Mouse (Mus musculus): ENCODE measurements at regions not wholly inside any gene's neighbourhood (a gene's known extent, or its start where the extent isn't known, plus 50 kb on each side); places are given as distances from the start of the nearest gene placed in this dataset.
"Not testable (repeated sequence)": the region's sequence is repeated elsewhere in the genome, so short reads cannot be mapped to it uniquely, and the experiment has no call there.

DNA sequence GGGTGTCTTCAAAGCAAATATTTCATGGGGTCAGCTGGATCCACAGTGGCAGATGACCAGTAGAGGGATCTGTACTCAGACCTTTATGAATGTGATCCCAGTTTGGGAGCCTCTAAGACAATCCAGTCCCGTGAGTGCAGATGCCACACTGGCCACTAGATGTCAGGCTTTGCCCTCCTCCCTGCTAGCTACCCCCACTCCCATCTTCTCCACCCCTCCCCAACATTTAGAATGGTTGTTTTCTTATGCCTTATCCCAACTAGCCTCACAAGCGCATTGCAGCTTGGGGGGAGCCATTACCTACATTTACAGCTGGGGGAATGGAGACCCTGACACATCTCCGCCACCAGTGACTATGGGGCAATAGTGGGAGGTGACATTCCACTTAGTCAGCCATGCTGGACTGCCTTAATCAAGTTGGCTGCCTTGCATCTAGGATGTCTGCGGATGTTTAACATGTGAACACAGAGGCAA, 156.9 kb upstream of the Rxfp2 start:
- no peak overlapping the region for H3K4me3 ChIP-seq (ENCODE audit: low read depth, low read length)
- peaks cover 56% of the 10 kb centered on the region for H3K9me3 ChIP-seq (replicated peaks)
- no peak for ATAC-seq (ENCODE audit: extremely low read depth, insufficient number of reproducible peaks, low FRiP score, poor library complexity, severe bottlenecking)
- no peak for DNase-seq (ENCODE audit: low spot score)
- no peaks in the 10 kb centered on the region for H3K36me3 ChIP-seq (replicated peaks)
- no peak for TF ChIP-seq GATA1 (IDR thresholded peaks at IDR 0.05; ENCODE audit: borderline replicate concordance, low read length)
- no peak for TF ChIP-seq POLR2AphosphoS5 (IDR thresholded peaks at IDR 0.05; ENCODE audit: insufficient replicate concordance, low read depth, low read length)
- TF ChIP-seq GATA2 (IDR thresholded peaks at IDR 0.05; ENCODE audit: borderline replicate concordance, low read depth, low read length), result no peak
- TF ChIP-seq CTCF (IDR thresholded peaks at IDR 0.05; ENCODE audit: low read depth, low read length), result no peak
- TF ChIP-seq TAL1 (conservative IDR thresholded peaks at IDR 0.05; ENCODE audit: low read depth, low read length), result no peak
- H3K27me3 ChIP-seq (ENCODE audit: insufficient read depth, low read length), result no peaks in the 10 kb centered on the region
- H3K4me1 ChIP-seq (ENCODE audit: insufficient read depth, low read depth, low read length), result no peaks in the 10 kb centered on the region

DNA sequence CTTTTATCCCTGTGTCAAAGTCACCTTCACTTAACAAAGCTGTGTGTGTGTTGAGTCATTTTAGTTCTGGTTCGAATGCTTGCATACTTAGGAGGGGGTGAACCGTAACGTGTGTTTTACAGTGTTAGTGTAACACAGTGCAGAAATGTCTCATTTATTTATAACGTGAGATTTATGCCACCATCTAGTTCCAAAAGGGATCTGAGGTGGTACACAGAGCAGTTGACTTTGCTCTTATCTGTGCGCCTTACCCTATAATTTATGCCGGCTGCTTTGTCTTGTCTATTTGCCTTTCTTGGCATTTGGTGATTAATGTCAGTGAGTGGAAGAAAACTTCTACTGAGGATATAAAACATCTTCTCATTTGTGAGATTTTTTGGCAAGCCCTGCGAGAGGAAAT, 150.5 kb upstream of the Rxfp2 start:
- Histone ChIP-seq H3K36me3 (replicated peaks) (no peaks in the 10 kb centered on the region), H3K9me3 (replicated peaks) (peaks cover 56% of the 10 kb centered on the region), H3K4me1 (ENCODE audit: insufficient read depth, low read depth, low read length) (no peaks in the 10 kb centered on the region), H3K4me3 (ENCODE audit: low read depth, low read length) (no peak overlapping the region), H3K27me3 (ENCODE audit: insufficient read depth, low read length) (no peaks in the 10 kb centered on the region)
- no peak for DNase-seq (ENCODE audit: low spot score)
- TF ChIP-seq POLR2AphosphoS5 (IDR thresholded peaks at IDR 0.05; ENCODE audit: insufficient replicate concordance, low read depth, low read length) (no peak), TAL1 (conservative IDR thresholded peaks at IDR 0.05; ENCODE audit: low read depth, low read length) (no peak), GATA2 (IDR thresholded peaks at IDR 0.05; ENCODE audit: borderline replicate concordance, low read depth, low read length) (no peak), CTCF (IDR thresholded peaks at IDR 0.05; ENCODE audit: low read depth, low read length) (no peak), GATA1 (IDR thresholded peaks at IDR 0.05; ENCODE audit: borderline replicate concordance, low read length) (no peak)
- ATAC-seq (ENCODE audit: extremely low read depth, insufficient number of reproducible peaks, low FRiP score, poor library complexity, severe bottlenecking), result no peak

DNA sequence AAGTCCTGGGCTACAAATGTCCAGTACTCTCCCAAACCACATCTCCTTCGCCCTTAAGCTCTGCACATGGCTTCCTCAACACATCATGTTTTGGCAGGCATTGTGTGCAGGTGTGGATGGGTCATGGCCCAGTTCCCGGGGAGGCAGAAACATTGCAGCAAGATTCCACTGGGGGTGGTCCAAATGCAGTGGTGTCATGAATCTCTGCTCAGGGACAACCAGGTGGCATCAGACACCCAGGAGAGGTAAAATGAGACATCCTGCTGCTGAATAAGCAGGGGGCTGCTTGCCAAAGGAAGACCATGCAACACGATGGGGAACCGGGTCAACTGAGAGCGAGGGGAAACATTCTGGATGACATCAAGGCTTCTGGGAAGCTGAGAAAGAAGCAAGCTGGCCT, 149.0 kb upstream of the Rxfp2 start:
- ATAC-seq (ENCODE audit: extremely low read depth, insufficient number of reproducible peaks, low FRiP score, poor library complexity, severe bottlenecking), result no peak
- H3K4me3 ChIP-seq (ENCODE audit: low read depth, low read length), result no peak overlapping the region
- no peak for DNase-seq (ENCODE audit: low spot score)
- TF ChIP-seq CTCF (IDR thresholded peaks at IDR 0.05; ENCODE audit: low read depth, low read length) (no peak), POLR2AphosphoS5 (IDR thresholded peaks at IDR 0.05; ENCODE audit: insufficient replicate concordance, low read depth, low read length) (no peak), GATA1 (IDR thresholded peaks at IDR 0.05; ENCODE audit: borderline replicate concordance, low read length) (no peak)
- H3K36me3 ChIP-seq (replicated peaks), result no peaks in the 10 kb centered on the region
- H3K4me1 ChIP-seq (ENCODE audit: insufficient read depth, low read depth, low read length), result no peaks in the 10 kb centered on the region
- peaks cover 56% of the 10 kb centered on the region for H3K9me3 ChIP-seq (replicated peaks)
- no peaks in the 10 kb centered on the region for H3K27me3 ChIP-seq (ENCODE audit: insufficient read depth, low read length)

DNA sequence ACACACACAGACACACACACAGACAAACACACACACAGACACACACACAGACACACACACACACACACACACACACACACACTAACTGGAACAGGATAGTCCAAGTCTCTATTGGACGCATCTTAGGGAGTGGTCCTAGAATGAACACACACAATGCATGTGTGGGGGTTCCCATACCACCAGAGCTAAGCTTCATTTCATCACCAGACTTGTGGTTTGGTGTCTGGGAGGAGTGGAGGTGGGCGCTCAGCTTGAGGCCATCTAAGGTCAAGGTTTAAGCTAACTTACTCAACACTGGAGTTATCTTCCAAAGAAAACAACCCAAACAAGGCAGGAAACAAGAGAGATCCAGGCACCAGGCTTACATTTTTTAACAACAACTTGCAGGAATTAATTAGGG, 147.9 kb upstream of the Rxfp2 start:
- DNase-seq (ENCODE audit: low spot score), result no peak
- Histone ChIP-seq H3K4me1 (ENCODE audit: insufficient read depth, low read depth, low read length) (no peaks in the 10 kb centered on the region), H3K9me3 (replicated peaks) (peaks cover 59% of the 10 kb centered on the region), H3K36me3 (replicated peaks) (no peaks in the 10 kb centered on the region), H3K4me3 (ENCODE audit: low read depth, low read length) (no peak overlapping the region), H3K27me3 (ENCODE audit: insufficient read depth, low read length) (no peaks in the 10 kb centered on the region)
- no peak for TF ChIP-seq POLR2AphosphoS5 (IDR thresholded peaks at IDR 0.05; ENCODE audit: insufficient replicate concordance, low read depth, low read length)
- ATAC-seq (ENCODE audit: extremely low read depth, insufficient number of reproducible peaks, low FRiP score, poor library complexity, severe bottlenecking), result no peak

DNA sequence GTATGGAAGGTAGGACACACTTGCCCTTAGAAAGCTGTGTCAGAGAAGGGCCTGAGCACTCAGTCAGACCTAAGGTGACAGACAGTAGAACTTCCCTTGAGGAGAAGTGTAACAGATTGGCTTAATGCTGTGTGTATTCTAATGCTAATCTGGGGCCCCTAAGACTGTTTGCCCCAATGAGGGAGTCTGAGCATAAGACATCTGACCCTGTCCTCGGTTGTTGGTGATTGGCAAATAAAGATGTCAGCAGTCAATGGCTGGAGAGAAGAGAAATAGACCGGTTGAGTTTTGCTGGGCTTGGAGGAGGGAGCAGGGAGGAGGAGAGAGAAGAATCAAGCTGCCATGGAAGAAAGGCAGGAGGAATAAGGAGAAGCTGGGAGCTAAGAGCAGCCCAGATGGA, 147.0 kb upstream of the Rxfp2 start:
- Histone ChIP-seq H3K36me3 (replicated peaks) (no peaks in the 10 kb centered on the region), H3K27me3 (ENCODE audit: insufficient read depth, low read length) (no peaks in the 10 kb centered on the region), H3K4me1 (ENCODE audit: insufficient read depth, low read depth, low read length) (no peaks in the 10 kb centered on the region), H3K9me3 (replicated peaks) (peaks cover 54% of the 10 kb centered on the region), H3K4me3 (ENCODE audit: low read depth, low read length) (no peak overlapping the region)
- ATAC-seq (ENCODE audit: extremely low read depth, insufficient number of reproducible peaks, low FRiP score, poor library complexity, severe bottlenecking) (no peak), DNase-seq (ENCODE audit: low spot score) (no peak)
- TF ChIP-seq CTCF (IDR thresholded peaks at IDR 0.05; ENCODE audit: low read depth, low read length) (no peak), GATA2 (IDR thresholded peaks at IDR 0.05; ENCODE audit: borderline replicate concordance, low read depth, low read length) (no peak), POLR2AphosphoS5 (IDR thresholded peaks at IDR 0.05; ENCODE audit: insufficient replicate concordance, low read depth, low read length) (no peak), GATA1 (IDR thresholded peaks at IDR 0.05; ENCODE audit: borderline replicate concordance, low read length) (no peak), TAL1 (conservative IDR thresholded peaks at IDR 0.05; ENCODE audit: low read depth, low read length) (no peak)

DNA sequence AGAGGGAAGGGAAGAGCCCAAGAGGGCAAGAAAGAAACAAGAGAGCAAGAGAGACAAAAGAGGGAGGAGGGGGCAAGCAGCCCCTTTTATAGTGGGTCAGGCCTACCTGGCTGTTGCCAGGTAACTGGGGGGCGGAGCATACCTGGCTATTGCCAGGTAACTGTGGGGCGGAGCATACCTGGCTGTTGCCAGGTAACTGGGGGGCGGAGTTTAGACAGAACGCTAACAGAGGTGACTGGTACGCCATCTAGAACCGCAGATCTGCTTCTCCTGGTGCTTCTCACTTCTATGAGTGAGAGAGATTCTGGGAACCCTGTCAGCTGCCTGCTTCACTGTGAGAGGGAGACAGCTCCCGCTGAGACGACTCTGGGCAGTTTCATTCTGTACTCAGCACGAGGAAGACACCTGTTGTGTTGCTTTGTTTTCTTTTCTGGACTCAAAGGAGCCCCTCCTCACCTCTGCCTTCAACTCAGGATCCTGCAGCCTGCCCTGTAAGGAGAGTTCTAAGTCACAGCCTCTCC, 144.9 kb upstream of the Rxfp2 start:
- DNase-seq (ENCODE audit: low spot score), result no peak
- peaks cover 50% of the 10 kb centered on the region for H3K9me3 ChIP-seq (replicated peaks)
- H3K4me3 ChIP-seq (ENCODE audit: low read depth, low read length), result no peak overlapping the region
- H3K36me3 ChIP-seq (replicated peaks), result no peaks in the 10 kb centered on the region
- no peak for ATAC-seq (ENCODE audit: extremely low read depth, insufficient number of reproducible peaks, low FRiP score, poor library complexity, severe bottlenecking)
- H3K4me1 ChIP-seq (ENCODE audit: insufficient read depth, low read depth, low read length), result no peaks in the 10 kb centered on the region
- TF ChIP-seq GATA1 (IDR thresholded peaks at IDR 0.05; ENCODE audit: borderline replicate concordance, low read length) (no peak), TAL1 (conservative IDR thresholded peaks at IDR 0.05; ENCODE audit: low read depth, low read length) (no peak), POLR2AphosphoS5 (IDR thresholded peaks at IDR 0.05; ENCODE audit: insufficient replicate concordance, low read depth, low read length) (no peak), GATA2 (IDR thresholded peaks at IDR 0.05; ENCODE audit: borderline replicate concordance, low read depth, low read length) (no peak), CTCF (IDR thresholded peaks at IDR 0.05; ENCODE audit: low read depth, low read length) (no peak)
- no peaks in the 10 kb centered on the region for H3K27me3 ChIP-seq (ENCODE audit: insufficient read depth, low read length)

DNA sequence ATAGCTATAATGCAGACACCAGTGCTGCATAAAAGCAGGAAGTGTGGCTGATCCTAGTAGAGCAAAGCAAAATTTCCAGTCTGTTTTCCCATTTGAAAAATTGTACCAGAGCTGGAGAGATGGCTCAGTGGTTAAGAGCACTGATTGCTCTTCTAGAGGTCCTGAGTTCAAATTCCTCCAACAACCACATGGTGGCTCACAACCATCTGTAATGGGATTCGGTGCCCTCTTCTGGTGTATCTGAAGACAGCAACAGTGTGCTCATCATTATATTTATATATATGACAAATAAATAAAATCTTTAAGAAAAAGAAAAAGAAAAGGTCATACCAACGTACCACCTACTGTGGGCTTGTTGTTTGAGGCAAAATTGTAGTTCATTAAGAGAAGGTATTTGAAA, 144.1 kb upstream of the Rxfp2 start:
- no peaks in the 10 kb centered on the region for H3K27me3 ChIP-seq (ENCODE audit: insufficient read depth, low read length)
- TF ChIP-seq POLR2AphosphoS5 (IDR thresholded peaks at IDR 0.05; ENCODE audit: insufficient replicate concordance, low read depth, low read length) (no peak), TAL1 (conservative IDR thresholded peaks at IDR 0.05; ENCODE audit: low read depth, low read length) (no peak), CTCF (IDR thresholded peaks at IDR 0.05; ENCODE audit: low read depth, low read length) (no peak), GATA2 (IDR thresholded peaks at IDR 0.05; ENCODE audit: borderline replicate concordance, low read depth, low read length) (no peak), GATA1 (IDR thresholded peaks at IDR 0.05; ENCODE audit: borderline replicate concordance, low read length) (no peak)
- H3K4me1 ChIP-seq (ENCODE audit: insufficient read depth, low read depth, low read length), result no peaks in the 10 kb centered on the region
- H3K9me3 ChIP-seq (replicated peaks), result peaks cover 50% of the 10 kb centered on the region
- ATAC-seq (ENCODE audit: extremely low read depth, insufficient number of reproducible peaks, low FRiP score, poor library complexity, severe bottlenecking) (no peak), DNase-seq (ENCODE audit: low spot score) (no peak)
- no peaks in the 10 kb centered on the region for H3K36me3 ChIP-seq (replicated peaks)
- H3K4me3 ChIP-seq (ENCODE audit: low read depth, low read length), result no peak overlapping the region

DNA sequence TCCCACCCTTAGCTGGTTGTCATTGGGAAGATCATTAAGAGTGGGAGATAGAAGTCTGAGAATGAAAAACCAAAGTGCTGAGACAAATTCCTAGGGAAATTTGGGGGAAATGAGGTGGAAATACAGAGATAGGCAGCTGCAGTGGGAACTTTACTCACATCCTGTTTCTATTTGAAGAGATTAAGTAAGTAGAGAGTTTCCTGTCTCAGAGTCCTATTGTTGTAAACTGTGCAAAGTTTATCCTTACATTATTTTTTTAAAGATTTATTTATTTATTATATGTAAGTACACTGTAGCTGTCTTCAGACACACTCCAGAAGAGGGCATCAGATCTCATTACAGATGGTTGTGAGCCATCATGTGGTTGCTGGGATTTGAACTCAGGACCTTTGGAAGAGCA, 126.0 kb upstream of the Rxfp2 start:
- H3K36me3 ChIP-seq (replicated peaks); DNase-seq (ENCODE audit: low spot score); ATAC-seq (ENCODE audit: extremely low read depth, insufficient number of reproducible peaks, low FRiP score, poor library complexity, severe bottlenecking); H3K4me1 ChIP-seq (ENCODE audit: insufficient read depth, low read depth, low read length); H3K27me3 ChIP-seq (ENCODE audit: insufficient read depth, low read length); H3K4me3 ChIP-seq (ENCODE audit: low read depth, low read length): not testable (repeated sequence)
- H3K9me3 ChIP-seq (replicated peaks), result peaks cover 16% of the 10 kb centered on the region

All from G1E (cell line).